ENCODE assay signal across 11 mouse cellular contexts in the genomic region with DNA sequence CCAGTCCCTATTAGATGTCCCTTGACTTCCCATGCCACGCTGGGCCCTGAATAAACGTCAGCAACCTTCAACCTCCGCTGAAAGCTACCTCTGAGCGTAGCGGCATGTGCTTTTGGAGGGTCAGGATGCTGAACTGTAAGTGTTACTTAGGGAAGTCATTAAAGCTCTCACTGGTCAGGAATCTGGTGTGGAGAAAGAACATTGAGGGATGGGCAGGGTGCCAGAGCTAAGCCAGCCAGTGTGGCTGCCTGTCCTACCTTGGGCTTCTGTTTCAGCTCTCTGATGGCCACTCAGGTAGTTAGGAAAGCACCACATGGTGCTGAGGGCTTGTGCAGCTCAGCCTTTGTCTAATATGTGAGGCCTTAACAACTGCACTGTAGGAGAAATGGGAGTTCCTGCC. TPM values are rescaled to one million over a fixed set of nuclear protein-coding genes. Genes with fewer than 3 reads are reported as not detected.
DNase-seq lines count a peak whose midpoint lies in the region; ATAC-seq lines count a peak whose summit lies in the region.
"Had no signal": no experiment of that assay in that cellular context is flagged by ENCODE, and none has a peak within 500 bp of the region (broad histone marks: within the 10 kb centered on the region; RNA-seq: fewer than 3 reads in every experiment).

No protein-coding gene starts in this region.

- H3K27ac ChIP-seq in heart, embryonic 16.5 days (ENCODE audit: low read length) = no peak overlapping the region
- H3K27ac ChIP-seq in midbrain, embryonic 10.5 days (replicated peaks) = 0 out of 2 replicates have a peak overlapping the region, but pooled peaks have one; percentile 70
- no peak overlapping the region for H3K27ac ChIP-seq in midbrain, embryonic 16.5 days (ENCODE audit: low read length)
- no peak overlapping the region for H3K27ac ChIP-seq in hindbrain, embryonic 14.5 days
- H3K27ac ChIP-seq in neural tube, embryonic 15.5 days (replicated peaks) = no peak overlapping the region

- intact Hi-C loops in heart, postnatal 36 days (cut with DNase I) = no loop called here

- peak overlapping the region; percentile 84 for H3K4me2 ChIP-seq in heart, embryonic 16.5 days (ENCODE audit: low read depth, low read length)
- no peak overlapping the region for H3K4me2 ChIP-seq in midbrain, embryonic 16.5 days (ENCODE audit: low read length)
- H3K4me2 ChIP-seq in hindbrain, embryonic 14.5 days (replicated peaks) = peak overlapping the region; percentile 86
- H3K4me2 ChIP-seq in neural tube, embryonic 15.5 days = peak overlapping the region; percentile 13; the same call in 1 of the 2 replicates

- peaks cover 68% of the 10 kb centered on the region for H3K4me1 ChIP-seq in heart, embryonic 16.5 days (ENCODE audit: control insufficient read depth, insufficient read depth, low read length)
- H3K4me1 ChIP-seq in midbrain, embryonic 10.5 days = peaks cover 87% of the 10 kb centered on the region
- peaks cover 7% of the 10 kb centered on the region for H3K4me1 ChIP-seq in midbrain, embryonic 16.5 days (ENCODE audit: control insufficient read depth, insufficient read depth, low read length)
- peaks cover 10% of the 10 kb centered on the region for H3K4me1 ChIP-seq in hindbrain, embryonic 14.5 days (replicated peaks; ENCODE audit: control insufficient read depth, insufficient read depth, low read length)
- peaks cover 53% of the 10 kb centered on the region for H3K4me1 ChIP-seq in neural tube, embryonic 15.5 days

- H3K4me3 ChIP-seq in heart, embryonic 16.5 days (ENCODE audit: low read length) = peak overlapping the region; percentile 73
- H3K4me3 ChIP-seq in midbrain, embryonic 10.5 days = peak overlapping the region; percentile 89
- no peak overlapping the region for H3K4me3 ChIP-seq in midbrain, embryonic 16.5 days (ENCODE audit: low read depth, low read length)
- H3K4me3 ChIP-seq in hindbrain, embryonic 14.5 days (replicated peaks; ENCODE audit: low read length) = peak overlapping the region; percentile 77
- 0 out of 2 replicates have a peak overlapping the region, but pooled peaks have one; percentile 9 for H3K4me3 ChIP-seq in neural tube, embryonic 15.5 days (replicated peaks)

- H3K27me3 ChIP-seq in heart, embryonic 16.5 days (ENCODE audit: control insufficient read depth, insufficient read depth, low read length) = no peaks in the 10 kb centered on the region
- no peaks in the 10 kb centered on the region for H3K27me3 ChIP-seq in midbrain, embryonic 10.5 days (ENCODE audit: low read depth, poor library complexity, severe bottlenecking)
- H3K27me3 ChIP-seq in midbrain, embryonic 16.5 days (ENCODE audit: control insufficient read depth, insufficient read depth, low read depth, low read length) = 0 out of 2 replicates have a peak, but pooled peaks cover 3% of the 10 kb centered on the region
- H3K27me3 ChIP-seq in hindbrain, embryonic 14.5 days (ENCODE audit: control insufficient read depth, insufficient read depth, low read length) = no peaks in the 10 kb centered on the region; the same call in 1 of the 2 replicates
- H3K27me3 ChIP-seq in neural tube, embryonic 15.5 days (replicated peaks) = no peaks in the 10 kb centered on the region

- no peaks in the 10 kb centered on the region; the same call in 1 of the 2 replicates for H3K36me3 ChIP-seq in heart, embryonic 16.5 days (ENCODE audit: control insufficient read depth, insufficient read depth)
- H3K36me3 ChIP-seq in midbrain, embryonic 10.5 days = peaks cover 55% of the 10 kb centered on the region
- no peaks in the 10 kb centered on the region for H3K36me3 ChIP-seq in midbrain, embryonic 16.5 days (ENCODE audit: control insufficient read depth, insufficient read depth, low read length)
- no peaks in the 10 kb centered on the region for H3K36me3 ChIP-seq in hindbrain, embryonic 14.5 days (replicated peaks; ENCODE audit: control insufficient read depth, insufficient read depth)
- no peaks in the 10 kb centered on the region for H3K36me3 ChIP-seq in neural tube, embryonic 15.5 days

- peak overlapping the region; percentile 39; the same call in 1 of the 2 replicates for H3K9ac ChIP-seq in heart, embryonic 16.5 days (ENCODE audit: low read length)
- no peak overlapping the region for H3K9ac ChIP-seq in midbrain, embryonic 16.5 days (ENCODE audit: low read depth, low read length)
- 0 out of 2 replicates have a peak overlapping the region, but pooled peaks have one; percentile 17 for H3K9ac ChIP-seq in hindbrain, embryonic 14.5 days
- H3K9ac ChIP-seq in neural tube, embryonic 15.5 days (replicated peaks) = no peak overlapping the region

- DNase-seq in heart, postnatal 36 days = no peak
- DNase-seq in midbrain, embryonic 10.5 days (ENCODE audit: low spot score) = no peak
- DNase-seq in hindbrain, embryonic 14.5 days (ENCODE audit: low spot score) = no peak
- no peak for DNase-seq in T-cell, adult 2 months (ENCODE audit: low spot score)
- no peak for DNase-seq in gastrocnemius, postnatal 4 days (ENCODE audit: low spot score in 2 of 2)
- DNase-seq: embryo, embryonic 11 days; lung, adult 18-20 months; retina, postnatal 1 day had no signal

- no peak for ATAC-seq in heart, embryonic 16.5 days (replicated peaks; ENCODE audit: extremely low read depth, insufficient read depth, low FRiP score)
- ATAC-seq in midbrain, embryonic 16.5 days = no peak
- no peak for ATAC-seq in hindbrain, embryonic 14.5 days (ENCODE audit: low FRiP score)
- no peak for ATAC-seq in neural tube, embryonic 15.5 days (ENCODE audit: low FRiP score)

- 50% methylated on average over 5 of the region's 5 CpGs for WGBS in heart, embryonic 16.5 days
- WGBS in midbrain, embryonic 10.5 days = 56% methylated on average over 5 of the region's 5 CpGs
- 51% methylated on average over 5 of the region's 5 CpGs for WGBS in midbrain, embryonic 16.5 days
- 50% methylated on average over 5 of the region's 5 CpGs for WGBS in hindbrain, embryonic 14.5 days
- 46% methylated on average over 5 of the region's 5 CpGs for WGBS in neural tube, embryonic 15.5 days

- H3K9me3 ChIP-seq in heart, embryonic 16.5 days (replicated peaks; ENCODE audit: control insufficient read depth, low read length) = no peaks in the 10 kb centered on the region
- H3K9me3 ChIP-seq in midbrain, embryonic 10.5 days (replicated peaks) = no peaks in the 10 kb centered on the region
- no peaks in the 10 kb centered on the region for H3K9me3 ChIP-seq in midbrain, embryonic 16.5 days (replicated peaks; ENCODE audit: control insufficient read depth, low read length, poor library complexity, severe bottlenecking)
- no peaks in the 10 kb centered on the region for H3K9me3 ChIP-seq in hindbrain, embryonic 14.5 days (ENCODE audit: control insufficient read depth, low read length)
- no peaks in the 10 kb centered on the region for H3K9me3 ChIP-seq in neural tube, embryonic 15.5 days (replicated peaks)

RNA-seq across cellular contexts. Expression of a gene that starts 2.9 kb away (rescaled TPM):
- polyA plus RNA-seq in heart, embryonic 16.5 days (2015; fragmentation: Nextera tagmentation; extraction: Ambion mirVana) = 129 and 136 TPM in 2 replicates
- 10 to 100 TPM in 1 of 2 experiments, 1 to 10 TPM in 1; 9.5 to 12.7 TPM for total RNA-seq in heart, postnatal 36 days (2021)
- polyA plus RNA-seq in midbrain, embryonic 10.5 days (2016; fragmentation: Nextera tagmentation; extraction: Ambion mirVana) = 212 and 273 TPM in 2 replicates
- polyA plus RNA-seq in midbrain, embryonic 16.5 days (2015; fragmentation: Nextera tagmentation; extraction: Ambion mirVana) = 90.7 and 91.6 TPM in 2 replicates
- 86.5 and 92.1 TPM in 2 replicates for polyA plus RNA-seq in hindbrain, embryonic 14.5 days (2014; fragmentation: Nextera tagmentation; extraction: Ambion mirVana)
- 78.8 and 91.3 TPM in 2 replicates for polyA plus RNA-seq in neural tube, embryonic 15.5 days (2015; fragmentation: Nextera tagmentation; extraction: Ambion mirVana)
- total RNA-seq in gastrocnemius, postnatal 4 days (2021) = 1 to 10 TPM; 5.8 to 7.0 TPM

Comparison
In these comparisons a context has a peak if more than half of its experiments do, and no peak if none do; other contexts are left out.
1. H3K9ac ChIP-seq: peak in heart, embryonic 16.5 days (single experiment) and hindbrain, embryonic 14.5 days (single experiment); none in midbrain, embryonic 16.5 days (single experiment) and neural tube, embryonic 15.5 days (single experiment).